Mouse (Mus musculus) intestine, embryonic 16.5 days (tissue): ENCODE measurements around the gene Arid2. TPM values are rescaled to one million over a fixed set of nuclear protein-coding genes. Genes with fewer than 3 reads are reported as not detected.

ENCODE experiments used
- ATAC-seq: fragments of 200-750 bp; cut with Nextera tagmentation; 2 replicates; pipeline ENCODE4 v1.8.0; 2017; ENCODE audit warnings: moderate TSS enrichment, moderate library complexity
- H3K27ac ChIP-seq: fragments of 300-500 bp; sonication (generic); 2 replicates; pipeline ENCODE4 v1.5.1; 2014; ENCODE audit warnings: mild to moderate bottlenecking, low read length
- H3K27me3 ChIP-seq: fragments of 300-500 bp; sonication (generic); replicated peaks from 2 replicates; pipeline ENCODE4 v1.6.1; 2014; ENCODE audit warnings: low read length, control low read depth, mixed read lengths; ENCODE audit not compliant: control insufficient read depth, insufficient read depth
- H3K36me3 ChIP-seq: fragments of 300-500 bp; sonication (generic); 2 replicates; pipeline ENCODE4 v1.6.1; 2014; ENCODE audit warnings: low read length, control low read depth; ENCODE audit not compliant: control insufficient read depth, insufficient read depth
- H3K4me1 ChIP-seq: fragments of 300-500 bp; sonication (generic); 2 replicates; pipeline ENCODE4 v1.6.1; 2014; ENCODE audit warnings: low read length, control low read depth, mixed read lengths; ENCODE audit not compliant: control insufficient read depth, insufficient read depth
- H3K4me2 ChIP-seq: fragments of 300-500 bp; sonication (generic); 2 replicates; pipeline ENCODE4 v1.6.1; 2014; ENCODE audit warnings: low read depth, low read length, control low read depth
- H3K4me3 ChIP-seq: fragments of 300-500 bp; sonication (generic); 2 replicates; pipeline ENCODE4 v1.5.1; 2014; ENCODE audit warnings: mild to moderate bottlenecking, low read length
- H3K9ac ChIP-seq: fragments of 300-500 bp; sonication (generic); 2 replicates; pipeline ENCODE4 v1.6.1; 2014; ENCODE audit warnings: low read depth, low read length
- H3K9me3 ChIP-seq: fragments of 300-500 bp; sonication (generic); 2 replicates; pipeline ENCODE4 v1.6.1; 2016; ENCODE audit warnings: low read length, control low read depth; ENCODE audit not compliant: control insufficient read depth
- WGBS: fragments of 180-500 bp; shearing (Covaris S2); extraction: QIAGEN DNeasy Blood & Tissue Kit; methylation state at CpG from one replicate; pipeline ENCODE4 v1.1.7; 2014; 5-methylcytosine and 5-hydroxymethylcytosine counted together
- polyA plus RNA-seq: library from polyadenylated mRNA; unstranded; fragments of >200 nt; fragmentation: Nextera tagmentation; extraction: Ambion mirVana; gene quantifications from 2 replicates; pipeline ENCODE4 v1.2.1, GENCODE M21; 2015

Arid2 gene
- polyA plus RNA-seq, 1 experiment from 2014 or later = 12.4 TPM

- peaks cover 23% of the 10 kb centered on the region for H3K36me3 ChIP-seq
- no peak for ATAC-seq
- 76% methylated on average over 9 of the region's 9 CpGs for WGBS
- no peak overlapping the region for H3K4me2 ChIP-seq
- peaks cover 3% of the 10 kb centered on the region; the same call in 1 of the 2 replicates for H3K4me1 ChIP-seq
- no peak overlapping the region for H3K4me3 ChIP-seq
- peaks cover 8% of the 10 kb centered on the region; the same call in 1 of the 2 replicates for H3K9me3 ChIP-seq
- H3K27me3 ChIP-seq = no peaks in the 10 kb centered on the region
- H3K27ac ChIP-seq = no peak overlapping the region
- H3K9ac ChIP-seq = no peak overlapping the region
Observed at GRCm38 (mm10) chr15:96268610-96269009, 18.7 kb upstream of the Arid2 start.

- peaks cover 3% of the 10 kb centered on the region; the same call in 1 of the 2 replicates for H3K4me1 ChIP-seq
- H3K36me3 ChIP-seq = peaks cover 23% of the 10 kb centered on the region
- no peak overlapping the region for H3K4me3 ChIP-seq
- no peak overlapping the region for H3K4me2 ChIP-seq
- 91% methylated on average over 4 of the region's 4 CpGs for WGBS
- peaks cover 8% of the 10 kb centered on the region; the same call in 1 of the 2 replicates for H3K9me3 ChIP-seq
- no peak overlapping the region for H3K27ac ChIP-seq
- no peak overlapping the region for H3K9ac ChIP-seq
- no peaks in the 10 kb centered on the region for H3K27me3 ChIP-seq
- no peak for ATAC-seq
Observed at GRCm38 (mm10) chr15:96269402-96269801, 17.9 kb upstream of the Arid2 start.

GRCm38 (mm10) chr15:96270272-96270880 is 16.9 kb upstream of the Arid2 start:
- H3K27ac ChIP-seq = no peak overlapping the region
- peak; percentile 87 for ATAC-seq
- H3K36me3 ChIP-seq = peaks cover 23% of the 10 kb centered on the region
- peaks cover 8% of the 10 kb centered on the region; the same call in 1 of the 2 replicates for H3K9me3 ChIP-seq
- no peak overlapping the region for H3K4me3 ChIP-seq
- no peak overlapping the region for H3K4me2 ChIP-seq
- H3K4me1 ChIP-seq = peaks cover 3% of the 10 kb centered on the region; the same call in 1 of the 2 replicates
- H3K9ac ChIP-seq = no peak overlapping the region
- WGBS = 75% methylated on average over 10 of the region's 10 CpGs
- H3K27me3 ChIP-seq = no peaks in the 10 kb centered on the region

- peaks cover 3% of the 10 kb centered on the region for H3K4me1 ChIP-seq
- H3K9ac ChIP-seq = no peak overlapping the region
- 85% methylated on average over 11 of the region's 11 CpGs for WGBS
- no peak overlapping the region for H3K4me2 ChIP-seq
- peaks cover 13% of the 10 kb centered on the region; the same call in 1 of the 2 replicates for H3K36me3 ChIP-seq
- no peak overlapping the region for H3K27ac ChIP-seq
- no peak overlapping the region for H3K4me3 ChIP-seq
- H3K27me3 ChIP-seq = no peaks in the 10 kb centered on the region
- 0 out of 2 replicates have a peak, but pooled peaks cover 1% of the 10 kb centered on the region for H3K9me3 ChIP-seq
- ATAC-seq = no peak
Observed at GRCm38 (mm10) chr15:96272356-96272755, 15.0 kb upstream of the Arid2 start.

GRCm38 (mm10) chr15:96274341-96274740 is 13.0 kb upstream of the Arid2 start:
- Histone ChIP-seq H3K4me3 (no peak overlapping the region), H3K9me3 (no peaks in the 10 kb centered on the region), H3K27me3 (no peaks in the 10 kb centered on the region), H3K9ac (no peak overlapping the region), H3K4me1 (peaks cover 3% of the 10 kb centered on the region), H3K27ac (no peak overlapping the region), H3K4me2 (no peak overlapping the region), H3K36me3 (0 out of 2 replicates have a peak, but pooled peaks cover 8% of the 10 kb centered on the region)
- 82% methylated on average over 2 of the region's 2 CpGs for WGBS
- no peak for ATAC-seq

GRCm38 (mm10) chr15:96275198-96275597 is 12.1 kb upstream of the Arid2 start:
- Histone ChIP-seq H3K4me1 (peaks cover 3% of the 10 kb centered on the region), H3K4me3 (no peak overlapping the region), H3K9ac (no peak overlapping the region), H3K36me3 (0 out of 2 replicates have a peak, but pooled peaks cover 14% of the 10 kb centered on the region), H3K27ac (no peak overlapping the region), H3K27me3 (no peaks in the 10 kb centered on the region), H3K4me2 (no peak overlapping the region), H3K9me3 (no peaks in the 10 kb centered on the region)
- no peak for ATAC-seq
- 94% methylated on average over 2 of the region's 2 CpGs for WGBS

- Histone ChIP-seq H3K4me2 (no peak overlapping the region), H3K27me3 (no peaks in the 10 kb centered on the region), H3K27ac (no peak overlapping the region), H3K9ac (no peak overlapping the region), H3K4me1 (peaks cover 6% of the 10 kb centered on the region), H3K4me3 (no peak overlapping the region), H3K9me3 (no peaks in the 10 kb centered on the region), H3K36me3 (peaks cover 19% of the 10 kb centered on the region; the same call in 1 of the 2 replicates)
- ATAC-seq = no peak
- 89% methylated on average over 9 of the region's 9 CpGs for WGBS
Observed at GRCm38 (mm10) chr15:96275810-96276493, 11.4 kb upstream of the Arid2 start.

GRCm38 (mm10) chr15:96277061-96277460 is 10.3 kb upstream of the Arid2 start:
- 74% methylated on average over 4 of the region's 4 CpGs for WGBS
- Histone ChIP-seq H3K27me3 (no peaks in the 10 kb centered on the region), H3K9me3 (no peaks in the 10 kb centered on the region), H3K4me3 (no peak overlapping the region), H3K9ac (no peak overlapping the region), H3K36me3 (peaks cover 19% of the 10 kb centered on the region; the same call in 1 of the 2 replicates), H3K4me1 (peaks cover 12% of the 10 kb centered on the region), H3K27ac (no peak overlapping the region), H3K4me2 (no peak overlapping the region)
- ATAC-seq = 0 out of 2 replicates have a peak, but pooled peaks have one; percentile 6

GRCm38 (mm10) chr15:96281236-96281635 is 6.1 kb upstream of the Arid2 start:
- H3K9me3 ChIP-seq = no peaks in the 10 kb centered on the region
- H3K4me3 ChIP-seq = no peak overlapping the region
- ATAC-seq = no peak
- no peak overlapping the region for H3K27ac ChIP-seq
- H3K9ac ChIP-seq = no peak overlapping the region
- peaks cover 24% of the 10 kb centered on the region for H3K4me1 ChIP-seq
- WGBS = 86% methylated on average over 5 of the region's 5 CpGs
- no peak overlapping the region for H3K4me2 ChIP-seq
- H3K27me3 ChIP-seq = no peaks in the 10 kb centered on the region
- H3K36me3 ChIP-seq = peaks cover 19% of the 10 kb centered on the region; the same call in 1 of the 2 replicates
